Mouse (Mus musculus): ENCODE results near the gene Gm44965.

Gm44965 gene

DNA sequence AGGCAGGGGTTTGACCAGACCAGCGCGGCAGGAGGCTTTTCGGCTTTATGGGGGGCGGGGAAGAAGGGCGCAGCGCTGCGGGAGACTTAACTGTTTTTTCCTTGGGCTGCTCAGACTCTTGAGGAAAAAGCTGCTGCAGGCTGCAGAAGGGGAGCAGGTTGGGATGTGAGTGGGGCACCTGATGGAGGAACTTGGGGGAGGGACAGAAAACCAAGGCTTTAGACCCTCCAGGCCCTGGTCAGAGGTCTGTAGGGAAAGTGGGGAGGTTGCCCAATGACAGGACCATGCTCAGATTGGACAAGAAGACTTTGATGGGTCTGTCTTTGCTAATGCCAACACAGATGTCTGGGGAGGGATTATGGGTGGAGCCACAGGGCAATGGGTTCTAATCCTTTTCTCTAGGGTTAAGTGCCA, 33.8 kb downstream of the Gm44965 start:
- DNase-seq: no peak

DNA sequence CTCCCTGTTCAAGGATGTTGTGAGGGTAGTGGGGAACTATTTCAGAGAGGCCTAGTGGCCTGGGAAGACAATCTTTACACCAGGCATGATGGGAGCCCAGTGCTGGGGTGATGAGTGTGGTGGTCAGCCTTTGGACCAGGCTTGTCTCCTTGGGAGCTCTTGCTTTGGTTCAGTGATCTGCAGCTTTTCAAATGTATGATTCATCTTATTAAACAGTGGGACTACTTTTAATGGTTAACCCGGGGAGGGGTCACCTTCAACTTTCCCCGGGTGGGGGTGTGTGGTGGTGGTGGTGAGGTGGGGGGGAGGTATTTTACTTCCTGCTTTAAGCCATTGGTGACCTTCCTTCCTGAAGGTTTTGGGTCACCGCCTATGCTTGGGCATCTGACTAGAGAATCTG, 34.6 kb downstream of the Gm44965 start:
- no peak for DNase-seq

DNA sequence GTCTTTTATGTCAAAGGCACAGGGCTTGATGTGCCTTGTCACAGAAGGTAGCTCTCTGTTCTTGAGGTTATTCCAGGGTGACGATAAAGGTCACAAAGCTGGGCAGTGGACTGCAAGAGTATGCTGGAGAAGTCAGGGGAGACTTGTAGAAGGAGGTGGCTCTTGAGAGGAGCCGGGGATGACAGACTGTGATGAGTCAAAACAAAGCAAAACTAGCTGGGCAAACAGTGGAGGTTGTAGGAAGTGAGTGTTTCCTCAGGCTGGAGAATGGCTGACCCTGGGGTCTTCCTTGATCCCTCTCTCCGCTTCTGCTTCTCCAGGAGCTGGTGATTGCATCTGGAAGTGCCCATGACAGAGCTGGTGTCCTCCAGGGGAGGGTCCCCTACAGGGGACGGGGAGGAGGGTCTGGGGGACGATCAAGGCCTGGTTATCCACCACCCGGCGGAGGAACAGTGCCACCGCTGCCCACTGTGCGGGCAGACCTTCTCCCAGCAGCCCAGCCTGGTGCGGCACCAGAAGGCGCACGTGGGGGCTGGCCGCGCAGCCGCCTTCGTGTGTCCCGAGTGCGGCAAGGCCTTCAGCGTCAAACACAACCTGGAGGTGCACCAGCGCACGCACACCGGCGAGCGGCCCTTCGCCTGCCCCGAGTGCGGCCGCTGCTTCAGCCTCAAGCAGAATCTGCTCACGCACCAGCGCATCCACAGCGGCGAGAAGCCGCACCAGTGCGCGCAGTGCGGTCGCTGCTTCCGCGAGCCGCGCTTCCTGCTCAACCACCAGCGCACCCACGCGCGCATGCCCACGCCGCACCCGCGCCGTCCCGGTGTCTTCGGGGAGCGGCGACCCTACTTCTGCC, 35.3 kb downstream of the Gm44965 start:
- peak; percentile 51 for DNase-seq

DNA sequence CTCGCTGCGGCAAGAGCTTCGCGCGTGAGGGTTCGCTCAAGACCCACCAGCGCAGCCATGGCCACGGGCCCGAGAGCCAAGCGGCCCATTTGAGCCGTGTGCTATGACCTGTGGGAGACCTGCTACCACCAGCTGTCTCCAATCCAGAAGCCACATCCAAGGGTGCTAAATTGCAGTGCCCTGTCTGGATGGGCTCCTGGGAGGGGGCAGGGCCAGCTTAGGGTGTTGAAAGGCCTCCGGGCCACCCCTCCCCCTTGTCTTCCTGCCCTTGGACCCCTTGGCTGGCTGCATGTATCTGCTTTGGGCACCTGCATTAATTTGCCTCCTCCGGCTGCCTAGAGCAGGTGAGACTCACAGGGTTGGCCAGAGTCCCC, 35.9 kb downstream of the Gm44965 start:
- DNase-seq: no peak

DNA sequence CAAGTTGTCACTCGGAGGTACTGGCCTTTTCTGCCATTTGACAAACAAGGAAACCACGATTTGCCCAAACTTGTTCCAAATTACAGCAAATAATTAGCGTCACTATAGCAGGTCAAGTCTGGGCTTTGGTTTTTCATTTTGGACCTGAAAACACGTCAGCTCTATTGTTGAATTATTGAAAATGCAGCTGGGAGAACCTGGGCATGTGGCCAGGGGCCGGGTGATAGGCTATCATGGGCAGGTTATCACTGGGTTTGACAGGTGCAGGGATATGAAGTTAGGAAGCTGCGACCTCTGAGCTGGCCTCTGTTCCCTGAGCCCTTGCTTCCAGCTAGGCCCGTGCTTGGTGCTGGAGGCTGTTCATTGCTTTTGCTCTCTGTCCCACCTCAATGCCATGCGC, 37.1 kb downstream of the Gm44965 start:
- DNase-seq: no peak

DNA sequence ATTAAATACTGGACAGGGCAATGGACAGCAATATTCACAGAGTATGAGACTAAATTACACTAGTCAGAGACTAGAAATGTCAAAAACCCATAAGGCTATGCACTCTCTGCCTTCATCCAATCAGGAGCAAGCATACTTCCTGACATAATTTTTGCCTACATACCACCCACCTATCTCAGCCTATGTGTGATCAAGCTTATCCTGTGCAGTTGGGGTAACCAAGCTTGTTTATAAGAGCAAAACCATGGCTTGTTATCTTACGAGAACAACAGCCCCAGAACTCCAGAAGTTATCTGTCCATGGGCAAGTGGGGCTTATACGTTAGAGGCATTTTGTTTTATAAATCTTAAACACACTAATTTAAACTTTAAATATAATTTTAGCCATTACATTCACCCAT, 41.4 kb downstream of the Gm44965 start:
- DNase-seq: no peak

DNA sequence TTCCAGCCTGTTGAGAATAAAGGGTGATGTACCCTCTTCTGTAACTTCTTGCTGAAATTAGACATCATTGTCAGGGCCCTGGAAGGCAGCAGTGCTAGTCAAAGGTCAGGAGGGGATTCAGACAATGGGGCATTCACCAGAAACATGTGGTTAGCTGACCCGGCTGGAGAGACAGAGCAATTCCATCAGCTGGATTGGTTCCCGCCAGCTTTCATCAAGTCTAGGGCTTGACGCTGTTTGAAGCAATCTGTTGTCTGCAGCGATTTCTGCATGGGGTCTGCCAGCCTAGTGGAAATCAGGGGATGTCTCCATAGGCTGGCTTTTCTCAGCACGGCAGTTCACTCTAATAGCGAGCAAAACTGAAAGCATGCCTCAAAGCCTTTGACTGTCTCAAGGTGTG, 42.8 kb downstream of the Gm44965 start:
- no peak for DNase-seq

DNA sequence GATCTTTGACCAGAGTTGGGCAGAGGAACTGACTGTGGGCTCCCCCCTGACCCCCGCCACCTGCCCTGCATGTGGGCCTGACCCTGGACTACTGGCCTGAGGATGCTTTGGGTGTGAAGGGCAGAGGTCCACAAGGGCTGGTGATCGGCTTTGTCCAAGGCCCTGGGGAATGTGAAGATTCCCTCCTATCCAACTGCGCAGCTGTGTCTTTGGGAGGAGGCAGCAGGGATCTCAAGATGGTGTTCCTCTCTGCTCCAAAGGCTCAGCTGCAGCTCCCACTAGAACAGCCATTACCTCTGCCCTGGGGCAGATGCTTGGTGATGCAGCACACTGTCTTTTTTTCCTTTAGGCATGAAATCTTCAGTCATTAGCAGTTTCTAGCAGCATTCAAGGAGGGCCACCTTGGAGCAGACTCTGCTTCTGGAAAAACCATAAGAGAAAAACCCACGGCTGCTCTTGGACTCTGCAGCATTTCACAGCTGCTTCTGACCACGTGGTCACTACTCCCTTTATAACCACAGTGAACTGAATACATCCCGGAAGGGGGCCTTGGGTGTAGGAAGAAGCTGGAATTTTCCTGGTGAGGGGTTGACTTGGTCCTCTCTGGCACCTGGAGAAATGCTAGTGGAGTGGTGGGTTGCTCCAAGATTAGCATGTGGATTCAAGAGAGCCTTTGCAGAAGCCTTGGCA, 44.2 kb downstream of the Gm44965 start:
- DNase-seq: no peak

DNA sequence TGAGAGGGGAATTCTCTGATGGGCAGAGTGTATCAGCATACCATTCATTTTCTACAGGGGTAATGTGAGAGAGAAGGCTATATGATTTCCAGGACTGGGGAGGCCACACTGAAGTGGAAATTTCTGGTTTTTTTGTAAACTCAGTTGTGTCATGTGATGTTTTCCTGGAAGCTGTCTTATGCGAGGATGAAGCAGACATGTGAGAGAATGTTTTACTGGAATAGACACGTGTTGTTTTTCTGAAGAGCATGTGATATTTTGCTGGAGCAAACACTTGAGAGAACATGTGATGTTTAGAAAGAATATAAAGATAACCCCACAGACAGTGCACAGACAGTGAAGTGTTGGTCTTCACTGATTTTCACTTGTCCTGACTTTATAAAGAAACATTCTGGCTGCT, 44.8 kb downstream of the Gm44965 start:
- DNase-seq: no peak

DNA sequence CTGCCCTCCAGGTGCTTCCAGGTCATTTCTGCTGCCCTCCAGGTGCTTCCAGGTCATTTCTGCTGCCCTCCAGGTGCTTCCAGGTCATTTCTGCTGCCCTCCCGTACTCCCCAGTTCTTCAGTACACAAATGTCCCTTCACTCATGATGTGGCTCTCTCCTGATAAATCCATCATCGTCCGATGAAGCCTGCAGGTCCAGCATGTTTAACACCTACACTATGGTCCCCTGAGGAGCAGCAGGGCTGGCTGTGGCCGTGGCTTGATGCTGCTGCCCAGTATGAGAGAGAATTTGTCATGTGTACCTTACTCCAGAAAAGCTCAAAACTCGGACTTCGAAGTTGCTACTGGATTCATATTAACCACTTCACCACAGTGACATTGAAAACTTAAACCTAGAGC, 47.6 kb downstream of the Gm44965 start:
- no peak for DNase-seq

DNA sequence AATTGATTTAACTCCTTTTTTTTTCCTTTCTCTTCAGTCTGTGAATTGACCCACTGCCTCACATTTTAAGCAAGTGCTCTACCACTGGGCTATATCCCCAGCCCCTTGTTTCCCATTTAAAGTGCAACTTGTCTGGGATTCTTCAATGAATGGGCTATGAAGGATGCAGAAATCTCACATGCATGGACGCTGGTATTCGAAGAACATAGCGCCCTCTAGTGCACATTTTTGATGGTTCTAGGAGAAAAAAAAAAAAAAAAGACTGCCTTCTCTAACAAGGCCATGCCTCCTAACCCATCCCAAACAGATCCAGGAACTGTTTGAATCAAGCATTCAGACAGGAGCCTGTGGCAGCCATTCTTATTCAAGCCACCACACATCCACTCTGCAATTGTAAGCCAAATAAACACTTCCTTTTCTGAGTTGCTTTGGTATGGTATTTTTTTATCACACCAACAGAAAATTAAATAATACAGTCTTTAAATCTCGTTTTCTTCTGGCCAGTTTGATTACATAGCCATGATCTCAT, 49.1 kb downstream of the Gm44965 start:
- no peak for DNase-seq

DNA sequence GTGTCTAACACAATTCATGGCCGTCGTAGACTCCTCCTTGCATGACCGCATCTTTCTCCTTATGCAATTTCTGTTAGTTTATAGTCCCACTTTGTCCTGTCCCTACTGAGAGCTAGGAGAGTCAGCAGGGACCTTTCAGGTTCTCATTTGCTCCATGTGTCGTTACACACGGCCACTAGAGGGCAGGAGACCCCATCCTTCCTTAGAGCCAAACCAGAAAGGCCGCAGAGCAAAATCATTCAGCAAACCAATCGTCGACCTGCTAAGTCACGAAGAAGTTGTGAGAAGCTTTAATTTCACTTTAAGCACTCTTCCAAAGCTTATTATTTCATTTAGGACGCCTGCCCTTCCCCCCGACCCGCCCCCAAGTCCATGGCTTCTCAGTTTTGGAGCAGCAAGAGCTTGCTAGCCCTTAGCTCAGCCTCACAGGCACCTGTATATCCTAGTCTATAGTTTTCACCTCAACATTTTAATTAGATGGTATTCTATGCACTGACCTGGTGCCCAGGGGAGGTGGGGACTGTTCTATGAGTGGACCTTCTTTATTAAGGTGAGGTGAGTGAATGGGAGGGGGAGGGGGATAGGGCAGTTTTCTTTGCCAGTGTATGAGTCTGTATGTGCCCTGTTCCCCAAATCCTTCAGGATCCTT, 52.0 kb downstream of the Gm44965 start:
- DNase-seq: peak; percentile 83

DNA sequence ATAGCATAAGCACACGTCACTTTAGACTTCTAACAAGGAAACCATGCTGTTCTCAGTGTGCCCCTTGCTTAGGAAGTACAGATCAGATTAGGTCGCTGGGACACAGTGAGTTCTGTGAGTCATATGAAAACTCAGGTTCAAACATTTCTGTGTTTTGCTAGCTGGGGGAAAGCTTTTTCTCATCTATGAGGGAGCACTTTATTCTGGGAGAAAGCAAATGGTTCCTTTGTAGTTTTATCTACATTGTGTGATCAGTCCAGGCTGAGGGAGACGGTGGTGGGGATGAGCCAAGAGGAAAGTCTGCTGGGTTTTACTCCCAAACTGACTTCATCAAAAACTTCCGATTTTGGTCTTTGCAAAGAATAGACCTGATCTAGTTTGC, 52.6 kb downstream of the Gm44965 start:
- no peak for DNase-seq

DNA sequence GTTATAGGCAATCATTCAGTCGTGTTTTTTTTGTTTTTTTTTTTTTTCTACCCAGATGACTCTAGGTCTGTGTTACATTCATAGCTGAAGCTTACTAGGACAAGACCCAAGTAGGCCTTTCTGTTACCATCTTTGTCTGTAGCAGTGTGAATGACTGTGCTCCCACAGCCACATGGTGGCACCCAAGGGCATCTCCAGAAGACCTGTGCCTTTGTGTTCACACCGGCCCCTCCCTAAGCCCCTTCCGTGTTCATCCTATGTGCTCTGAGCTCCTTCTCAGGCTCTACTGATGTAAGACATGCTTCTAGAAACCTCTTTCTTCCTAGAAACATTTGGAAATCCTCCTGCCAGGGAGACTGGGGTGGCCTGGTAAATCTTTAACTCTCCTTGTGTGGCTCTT, 53.3 kb downstream of the Gm44965 start, which contains the start of gene Gimap8:
Gene Gimap8, plus strand, starts transcription at position 240 of the 400 bp plus-strand sequence.
- peak; percentile 92 for DNase-seq

DNA sequence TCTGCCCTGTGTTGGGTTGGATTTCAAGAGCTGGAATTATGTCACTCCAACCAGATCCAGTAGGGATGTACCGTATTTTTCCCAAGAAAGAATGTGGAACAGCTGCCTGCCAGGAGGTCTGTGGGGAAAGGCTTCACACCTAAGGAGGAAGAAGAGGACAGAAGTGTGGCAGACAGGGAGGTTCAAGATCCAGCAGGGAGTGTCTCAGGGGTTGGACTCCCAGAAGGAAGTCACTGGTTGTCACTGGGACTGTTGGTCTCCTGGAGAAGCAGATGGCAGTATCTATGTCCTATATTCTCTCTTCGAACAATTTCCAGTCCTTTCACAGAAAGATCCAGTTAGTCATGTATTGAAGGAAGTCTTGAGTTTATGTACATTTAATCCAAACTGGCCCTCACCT, 53.9 kb downstream of the Gm44965 start:
- DNase-seq: no peak

DNA sequence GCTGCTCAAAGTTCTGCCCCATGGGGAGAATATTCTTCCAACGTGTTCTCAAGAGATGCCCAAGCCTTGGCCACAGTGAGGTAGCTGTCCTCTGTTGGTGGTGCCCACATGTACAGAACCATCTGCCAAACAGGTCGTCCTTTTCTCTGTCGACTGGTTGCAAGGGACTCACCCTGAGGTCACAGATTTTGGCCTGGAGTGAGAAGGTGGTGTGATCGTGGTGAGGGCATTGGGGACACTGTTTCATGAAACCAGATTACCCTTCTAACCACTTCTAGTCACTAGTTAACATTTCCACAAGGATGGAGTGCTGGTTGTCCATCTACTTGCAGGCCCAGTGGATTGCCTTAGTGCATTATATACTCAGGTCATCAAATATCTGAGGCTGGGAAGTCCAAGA, 55.0 kb downstream of the Gm44965 start:
- DNase-seq: no peak

DNA sequence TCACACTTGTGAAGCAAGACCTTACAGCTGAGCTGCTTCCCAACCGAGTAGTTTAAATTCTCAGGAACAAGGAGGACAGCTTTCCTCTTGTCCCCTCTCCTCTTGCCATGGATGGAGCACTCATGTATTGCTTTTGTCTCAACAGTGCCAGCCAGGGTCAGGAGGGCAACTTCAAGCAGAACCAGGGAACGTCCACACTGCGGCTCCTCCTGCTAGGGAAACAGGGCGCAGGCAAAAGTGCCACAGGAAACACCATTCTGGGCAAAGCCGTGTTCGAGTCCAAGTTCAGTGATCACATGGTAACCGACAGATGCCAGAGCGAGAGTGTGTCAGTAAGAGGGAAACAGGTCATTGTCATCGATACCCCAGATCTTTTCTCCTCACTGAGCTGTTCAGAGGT, 56.3 kb downstream of the Gm44965 start:
- no peak for DNase-seq

DNA sequence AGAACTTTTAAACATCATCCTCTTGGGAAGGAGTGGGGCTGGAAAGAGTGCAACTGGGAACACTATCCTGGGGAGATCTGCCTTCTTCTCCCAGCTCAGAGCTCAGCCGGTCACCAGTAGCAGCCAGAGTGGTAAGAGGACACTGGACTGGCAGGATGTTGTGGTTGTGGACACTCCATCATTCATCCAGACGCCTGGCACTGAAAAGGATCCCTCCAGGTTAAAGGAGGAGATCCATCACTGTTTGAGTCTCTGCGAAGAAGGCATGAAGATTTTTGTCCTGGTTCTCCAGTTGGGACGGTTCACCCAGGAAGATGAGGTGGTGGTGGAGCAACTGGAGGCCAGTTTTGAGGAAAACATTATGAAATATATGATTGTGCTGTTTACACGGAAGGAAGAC, 65.0 kb downstream of the Gm44965 start:
- DNase-seq: no peak

DNA sequence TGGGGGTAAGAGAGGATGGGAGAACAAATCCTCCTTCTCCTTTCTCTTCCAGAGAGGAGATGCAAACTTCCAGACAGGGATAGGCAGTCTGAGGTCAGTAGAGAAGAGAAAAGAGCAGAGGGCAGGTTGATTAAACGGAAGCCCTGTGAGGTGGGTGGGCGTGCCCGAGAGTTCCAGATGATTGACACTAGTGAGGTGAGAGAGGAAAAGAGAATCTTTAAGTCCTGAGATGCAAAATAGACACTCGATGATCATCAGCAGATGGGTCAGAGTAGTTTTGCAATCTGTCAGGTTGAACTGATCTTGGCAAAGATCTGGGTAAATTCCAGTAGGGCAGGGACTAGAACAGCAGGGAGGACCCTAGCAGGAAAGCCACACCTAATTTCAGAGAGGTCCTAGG, 71.0 kb downstream of the Gm44965 start:
- no peak for DNase-seq

DNA sequence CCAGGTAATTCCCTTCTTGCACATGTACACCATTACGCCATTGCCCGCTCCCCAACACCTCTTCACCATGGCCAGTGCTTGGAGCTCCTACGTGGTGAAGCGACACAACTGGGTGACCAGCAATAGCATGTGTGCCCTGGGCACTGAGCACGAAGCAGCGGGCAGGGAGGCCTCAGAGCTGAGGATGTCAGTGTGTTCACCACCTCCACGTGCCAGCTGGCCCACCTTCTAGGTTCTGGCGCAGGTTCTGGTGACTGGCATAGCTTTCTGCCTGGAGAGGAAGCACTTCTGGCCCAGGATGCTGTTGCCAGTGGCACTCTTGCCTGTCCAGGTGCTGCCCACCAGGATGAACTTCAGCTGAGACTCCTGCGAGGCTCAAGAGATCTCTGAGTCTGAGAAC, 71.7 kb downstream of the Gm44965 start:
- DNase-seq: no peak

DNA sequence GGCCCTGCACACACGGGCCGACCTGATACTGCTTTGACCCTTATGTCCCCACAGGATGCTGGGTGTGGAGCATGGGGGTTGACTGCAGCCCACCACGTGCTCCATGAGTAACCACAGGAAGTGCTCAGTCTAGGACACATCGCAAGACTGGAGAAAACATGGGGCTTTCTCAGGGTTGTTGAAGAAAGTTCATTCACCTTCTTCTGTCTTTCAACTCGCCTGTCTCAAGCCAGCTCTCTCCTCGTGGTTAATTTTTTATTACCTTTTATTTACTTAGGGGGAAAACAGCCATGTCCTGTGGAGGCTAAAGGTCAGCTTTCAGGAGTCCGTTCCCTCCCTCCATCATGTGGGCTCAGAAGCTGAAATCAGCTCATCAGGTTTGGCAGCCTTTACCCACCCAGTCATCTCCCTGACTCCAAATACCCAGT, 72.4 kb downstream of the Gm44965 start:
- no peak for DNase-seq

DNA sequence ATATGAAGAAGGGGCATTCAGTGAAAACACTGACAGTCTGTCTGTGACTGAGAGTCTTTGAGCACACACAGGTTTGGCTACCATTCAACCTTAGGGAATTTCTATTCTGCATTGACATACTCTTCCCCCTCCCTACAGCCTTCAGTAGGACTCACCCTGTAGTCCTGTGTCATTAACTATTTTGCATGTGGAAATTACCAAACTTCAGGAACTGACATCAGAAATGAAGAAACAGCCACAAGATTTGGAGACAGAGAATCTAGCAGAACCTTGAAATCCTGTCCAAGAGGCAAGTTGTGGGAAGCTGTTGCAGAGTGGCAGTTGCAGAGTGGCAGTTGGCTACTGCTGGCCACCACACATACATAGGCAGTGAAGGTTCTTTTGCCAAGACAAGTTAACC, 74.3 kb downstream of the Gm44965 start:
- DNase-seq: no peak

All from thymus, postnatal 25 days (tissue).